Comparison of ENCODE assay signal across 11 mouse cellular contexts in the genomic region with DNA sequence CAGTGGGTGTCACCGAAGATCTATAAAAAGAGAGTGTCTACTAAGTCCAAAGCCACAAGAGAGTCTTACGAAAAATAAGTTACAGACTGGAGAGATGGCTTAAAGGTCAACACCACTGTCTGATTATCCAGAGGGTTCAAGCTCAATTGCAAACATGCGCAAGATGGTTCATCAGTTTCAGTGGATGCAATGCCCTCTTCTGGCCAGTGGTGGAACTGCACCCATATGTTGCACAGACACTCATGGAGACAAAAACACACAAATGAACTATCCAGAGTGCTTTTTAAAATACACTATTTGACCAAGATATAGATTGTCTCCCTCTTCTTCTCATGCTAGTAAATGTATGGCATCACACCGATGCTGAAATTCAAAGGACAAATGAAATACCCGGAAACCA.
DNase-seq lines count a peak whose midpoint lies in the region; ATAC-seq and TF ChIP-seq lines count a peak whose summit lies in the region.
"Had no signal": no experiment of that assay in that cellular context is flagged by ENCODE, and none has a peak within 500 bp of the region (broad histone marks: within the 10 kb centered on the region; RNA-seq: fewer than 3 reads in every experiment).

No protein-coding gene starts in this region.

- no peaks in the 10 kb centered on the region for H3K4me1 ChIP-seq in liver, postnatal 0 days (ENCODE audit: insufficient read depth)
- H3K4me1 ChIP-seq in liver, embryonic 12.5 days, result no peaks in the 10 kb centered on the region
- H3K4me1 ChIP-seq in ES-Bruce4 (ENCODE audit: control insufficient read depth, insufficient read depth, low read length), result no peaks in the 10 kb centered on the region
- no peaks in the 10 kb centered on the region for H3K4me1 ChIP-seq in embryonic facial prominence, embryonic 11.5 days (ENCODE audit: control insufficient read depth, insufficient read depth, low read length)
- H3K4me1 ChIP-seq: limb, embryonic 12.5 days had no signal

- intact Hi-C loops in gastrocnemius, adult 2 months (cut with DNase I), result no loop called here
- intact Hi-C loops in gastrocnemius, postnatal 14 days (cut with DNase I; ENCODE audit: low total_unique reads), result no loop called here

- no peak overlapping the region for H3K9ac ChIP-seq in liver, postnatal 0 days (replicated peaks)
- no peak overlapping the region for H3K9ac ChIP-seq in liver, embryonic 12.5 days
- no peak overlapping the region for H3K9ac ChIP-seq in ES-Bruce4 (ENCODE audit: low read depth, poor library complexity, severe bottlenecking)
- no peak overlapping the region for H3K9ac ChIP-seq in embryonic facial prominence, embryonic 11.5 days (replicated peaks; ENCODE audit: low read length)
- H3K9ac ChIP-seq: embryonic facial prominence, embryonic 13.5 days; limb, embryonic 12.5 days had no signal

- no peaks in the 10 kb centered on the region for H3K27me3 ChIP-seq in liver, postnatal 0 days (ENCODE audit: insufficient read depth, low read length)
- no peaks in the 10 kb centered on the region for H3K27me3 ChIP-seq in liver, embryonic 12.5 days (replicated peaks)
- H3K27me3 ChIP-seq in ES-Bruce4 (ENCODE audit: control insufficient read depth, insufficient read depth, low read length, poor library complexity, severe bottlenecking), result no peaks in the 10 kb centered on the region
- H3K27me3 ChIP-seq in embryonic facial prominence, embryonic 11.5 days (ENCODE audit: control insufficient read depth, insufficient read depth, low read length), result no peaks in the 10 kb centered on the region
- H3K27me3 ChIP-seq: embryonic facial prominence, embryonic 13.5 days; limb, embryonic 12.5 days had no signal

- no peak for TF ChIP-seq POLR2A in ES-Bruce4 (IDR thresholded peaks at IDR 0.05; ENCODE audit: insufficient read depth, low read length)

- H3K36me3 ChIP-seq in liver, postnatal 0 days (replicated peaks; ENCODE audit: insufficient read depth, low read length), result no peaks in the 10 kb centered on the region
- no peaks in the 10 kb centered on the region for H3K36me3 ChIP-seq in liver, embryonic 12.5 days
- no peaks in the 10 kb centered on the region for H3K36me3 ChIP-seq in ES-Bruce4 (ENCODE audit: control insufficient read depth, insufficient read depth, low read length, poor library complexity, severe bottlenecking)
- H3K36me3 ChIP-seq in embryonic facial prominence, embryonic 11.5 days (replicated peaks; ENCODE audit: control insufficient read depth, insufficient read depth, low read depth, low read length), result no peaks in the 10 kb centered on the region
- H3K36me3 ChIP-seq: embryonic facial prominence, embryonic 13.5 days; limb, embryonic 12.5 days had no signal

- no peak for ATAC-seq in liver, postnatal 0 days
- no peak for ATAC-seq in liver, embryonic 12.5 days
- ATAC-seq in embryonic facial prominence, embryonic 11.5 days (replicated peaks; ENCODE audit: insufficient number of reproducible peaks, low FRiP score, low TSS enrichment, low read depth), result no peak

- DNase-seq in gastrocnemius, adult 2 months, result no peak
- no peak for DNase-seq in gastrocnemius, postnatal 14 days
- DNase-seq in liver, postnatal 0 days, result peak; percentile 17
- peak; percentile 5 for DNase-seq in embryonic facial prominence, embryonic 11.5 days (ENCODE audit: low spot score)
- no peak for DNase-seq in frontal cortex, postnatal 10 days (ENCODE audit: low spot score in 2 of 2)
- DNase-seq in adrenal gland, postnatal 25 days, result no peak
- DNase-seq: kidney, postnatal 10 days had no signal

- H3K4me3 ChIP-seq in gastrocnemius, adult 2 months, result no peak overlapping the region
- H3K4me3 ChIP-seq in liver, postnatal 0 days (ENCODE audit: low read depth, low read length), result no peak overlapping the region
- no peak overlapping the region for H3K4me3 ChIP-seq in liver, embryonic 12.5 days
- H3K4me3 ChIP-seq in ES-Bruce4 (ENCODE audit: low read depth, low read length), result no peak overlapping the region
- H3K4me3 ChIP-seq in embryonic facial prominence, embryonic 11.5 days (ENCODE audit: low read depth, low read length), result no peak overlapping the region
- H3K4me3 ChIP-seq: embryonic facial prominence, embryonic 13.5 days; limb, embryonic 12.5 days had no signal

- 91% methylated on average over 5 of the region's 5 CpGs for WGBS in liver, postnatal 0 days (ENCODE audit: insufficient replicate concordance)
- WGBS in liver, embryonic 12.5 days (ENCODE audit: insufficient replicate concordance), result 84% methylated on average over 5 of the region's 5 CpGs
- WGBS in embryonic facial prominence, embryonic 11.5 days, result 93% methylated on average over 5 of the region's 5 CpGs

- no peaks in the 10 kb centered on the region for H3K9me3 ChIP-seq in liver, postnatal 0 days (ENCODE audit: low read length)
- H3K9me3 ChIP-seq in liver, embryonic 12.5 days (replicated peaks), result 0 out of 2 replicates have a peak, but pooled peaks cover 11% of the 10 kb centered on the region
- H3K9me3 ChIP-seq in ES-Bruce4 (replicated peaks; ENCODE audit: control insufficient read depth, insufficient read depth, low read length, poor library complexity, severe bottlenecking), result no peaks in the 10 kb centered on the region; the same call in 1 of the 2 replicates
- no peaks in the 10 kb centered on the region for H3K9me3 ChIP-seq in embryonic facial prominence, embryonic 11.5 days (replicated peaks; ENCODE audit: control insufficient read depth, low read length)
- H3K9me3 ChIP-seq: embryonic facial prominence, embryonic 13.5 days had no signal

- TF ChIP-seq CTCF in gastrocnemius, adult 2 months (IDR thresholded peaks at IDR 0.05), result peak; percentile 43
- peak; percentile 65 for TF ChIP-seq CTCF in liver, postnatal 0 days (IDR thresholded peaks at IDR 0.05; ENCODE audit: low read depth)
- TF ChIP-seq CTCF in ES-Bruce4 (IDR thresholded peaks at IDR 0.05; ENCODE audit: low read depth, low read length), result peak; percentile 31

- H3K4me2 ChIP-seq in liver, postnatal 0 days (ENCODE audit: low read depth, low read length), result no peak overlapping the region
- no peak overlapping the region for H3K4me2 ChIP-seq in liver, embryonic 12.5 days
- no peak overlapping the region for H3K4me2 ChIP-seq in embryonic facial prominence, embryonic 11.5 days (ENCODE audit: low read depth, low read length)
- H3K4me2 ChIP-seq: embryonic facial prominence, embryonic 13.5 days; limb, embryonic 12.5 days had no signal

- H3K27ac ChIP-seq in gastrocnemius, adult 2 months, result no peak overlapping the region
- no peak overlapping the region for H3K27ac ChIP-seq in liver, postnatal 0 days (ENCODE audit: low read depth)
- no peak overlapping the region for H3K27ac ChIP-seq in liver, embryonic 12.5 days
- H3K27ac ChIP-seq in ES-Bruce4 (ENCODE audit: insufficient read depth, low read length), result no peak overlapping the region
- no peak overlapping the region for H3K27ac ChIP-seq in embryonic facial prominence, embryonic 11.5 days (replicated peaks; ENCODE audit: low read depth, low read length)
- H3K27ac ChIP-seq: embryonic facial prominence, embryonic 13.5 days; limb, embryonic 12.5 days had no signal

- TF ChIP-seq EP300 in liver, postnatal 0 days (IDR thresholded peaks at IDR 0.05; ENCODE audit: low read depth), result no peak
- no peak for TF ChIP-seq EP300 in ES-Bruce4 (IDR thresholded peaks at IDR 0.05; ENCODE audit: insufficient read depth, low read depth, low read length)

Comparison
In these comparisons a context has a peak if more than half of its experiments do, and no peak if none do; other contexts are left out.
1. DNase-seq: peak in liver, postnatal 0 days (single experiment) and embryonic facial prominence, embryonic 11.5 days (single experiment); none in gastrocnemius, adult 2 months (single experiment), gastrocnemius, postnatal 14 days (single experiment), frontal cortex, postnatal 10 days (0 of 2) and adrenal gland, postnatal 25 days (single experiment).
2. Peak in every context shown above with its lines, with median percentiles within 50 percentile points of each other: CTCF ChIP-seq.